Mouse (Mus musculus) stomach, postnatal 0 days (tissue): Measurements from ENCODE around the gene Map3k12. TPM values are rescaled to one million over a fixed set of nuclear protein-coding genes. Genes with fewer than 3 reads are reported as not detected.

ENCODE experiments used
- ATAC-seq: fragments of 200-750 bp; cut with Nextera tagmentation; 2 replicates; pipeline ENCODE4 v1.8.0; 2017; ENCODE audit not compliant: low FRiP score, low TSS enrichment
- DNase-seq: peaks from one replicate; pipeline ENCODE4 v3.0.0-alpha.2; 2016; ENCODE audit warnings: low spot score
- H3K27ac ChIP-seq: fragments of 300-500 bp; sonication (generic); replicated peaks from 2 replicates; pipeline ENCODE4 v1.5.1; 2014; ENCODE audit warnings: mild to moderate bottlenecking, control low read depth
- H3K27me3 ChIP-seq: fragments of 300-500 bp; sonication (generic); 2 replicates; pipeline ENCODE4 v1.6.1; 2014; ENCODE audit warnings: low read length; ENCODE audit not compliant: control insufficient read depth, insufficient read depth
- H3K36me3 ChIP-seq: fragments of 300-500 bp; sonication (generic); 2 replicates; pipeline ENCODE4 v1.6.1; 2014; ENCODE audit warnings: low read length, mixed read lengths; ENCODE audit not compliant: control insufficient read depth, insufficient read depth
- H3K4me1 ChIP-seq: fragments of 300-500 bp; sonication (generic); replicated peaks from 2 replicates; pipeline ENCODE4 v1.6.1; 2014; ENCODE audit warnings: antibody characterized with exemption; ENCODE audit not compliant: control insufficient read depth, insufficient read depth
- H3K4me2 ChIP-seq: fragments of 300-500 bp; sonication (generic); replicated peaks from 2 replicates; pipeline ENCODE4 v1.6.1; 2014; ENCODE audit warnings: low read depth, mild to moderate bottlenecking, control low read depth, moderate library complexity
- H3K4me3 ChIP-seq: fragments of 300-500 bp; sonication (generic); 2 replicates; pipeline ENCODE4 v1.5.1; 2014; ENCODE audit warnings: low read depth, low read length, control low read depth
- H3K9ac ChIP-seq: fragments of 300-500 bp; sonication (generic); 2 replicates; pipeline ENCODE4 v1.6.1; 2014; ENCODE audit warnings: mild to moderate bottlenecking, low read length, control low read depth, mixed read lengths
- H3K9me3 ChIP-seq: fragments of 300-500 bp; sonication (generic); 2 replicates; pipeline ENCODE4 v1.6.1; 2016; ENCODE audit warnings: low read length; ENCODE audit not compliant: control insufficient read depth
- CTCF ChIP-seq: IDR thresholded peaks from 2 replicates; pipeline ENCODE4 v1.5.1; 2016; ENCODE audit warnings: antibody characterized with exemption, low read depth, mild to moderate bottlenecking, moderate library complexity
- EP300 ChIP-seq: optimal IDR thresholded peaks from 2 replicates; pipeline ENCODE3; 2016; ENCODE audit warnings: antibody characterized with exemption
- WGBS: fragments of 180-500 bp; shearing (Covaris S2); extraction: QIAGEN DNeasy Blood & Tissue Kit; methylation state at CpG from one replicate; pipeline ENCODE4 v1.1.7; 2014; 5-methylcytosine and 5-hydroxymethylcytosine counted together
- polyA plus RNA-seq: library from polyadenylated mRNA; unstranded; fragments of >200 nt; fragmentation: Nextera tagmentation; extraction: Ambion mirVana; gene quantifications from 2 replicates; pipeline ENCODE4 v1.2.1, GENCODE M21; 2015

Gene Map3k12
- polyA plus RNA-seq: 3.3 and 3.9 TPM in 2 replicates

DNA sequence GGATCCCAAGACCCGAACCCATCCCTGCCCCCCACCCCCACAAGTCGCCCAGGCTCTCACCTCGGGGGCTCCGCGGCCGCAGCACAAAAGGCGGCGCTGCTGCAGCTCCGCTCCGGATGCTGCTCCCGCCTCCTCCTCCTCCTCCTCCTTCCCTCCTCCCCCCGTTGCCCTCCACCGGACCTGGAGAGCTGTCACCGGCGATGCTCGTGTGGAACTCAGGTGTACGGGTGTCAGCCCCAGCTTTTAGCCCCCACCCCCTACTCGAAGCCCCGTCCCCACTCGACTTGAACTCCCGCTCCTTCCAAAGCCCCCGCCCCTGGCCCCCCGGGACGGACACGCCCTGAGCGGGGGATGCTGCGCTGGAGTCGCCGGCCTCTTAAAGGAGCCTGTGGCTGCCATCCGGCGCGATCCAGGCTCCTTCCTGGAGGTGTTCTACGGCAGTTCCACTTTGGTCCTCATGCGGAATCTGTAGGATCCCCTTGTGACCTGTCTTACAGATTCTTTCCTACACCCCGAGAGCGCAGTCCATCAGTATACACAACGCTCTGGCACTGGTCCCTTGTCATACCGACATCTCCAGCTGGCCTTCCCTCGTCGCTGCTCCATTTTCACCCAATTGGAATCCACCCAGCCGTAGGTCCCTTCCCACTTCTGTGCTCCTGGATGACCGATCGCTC lies at the start of gene Map3k12:
TSS of gene Map3k12 (minus strand) at position 337 of the 677 bp plus-strand sequence.
- Histone ChIP-seq H3K4me3 (peak within 1 kb of the TSS; percentile 64), H3K36me3 (no peaks in the 10 kb centered on the region), H3K27ac (peak within 1 kb of the TSS; percentile 82), H3K4me1 (no peaks in the 10 kb centered on the region), H3K4me2 (peak within 1 kb of the TSS; percentile 91), H3K9me3 (no peaks in the 10 kb centered on the region), H3K27me3 (no peaks in the 10 kb centered on the region), H3K9ac (peak within 1 kb of the TSS; percentile 62)
- ATAC-seq: no peak
- TF ChIP-seq CTCF (peak; percentile 23; the same call in 1 of the 2 replicates), EP300 (no peak)
- under 1% methylated on average over 43 of the region's 43 CpGs for WGBS
- DNase-seq: peak; percentile 72

DNA sequence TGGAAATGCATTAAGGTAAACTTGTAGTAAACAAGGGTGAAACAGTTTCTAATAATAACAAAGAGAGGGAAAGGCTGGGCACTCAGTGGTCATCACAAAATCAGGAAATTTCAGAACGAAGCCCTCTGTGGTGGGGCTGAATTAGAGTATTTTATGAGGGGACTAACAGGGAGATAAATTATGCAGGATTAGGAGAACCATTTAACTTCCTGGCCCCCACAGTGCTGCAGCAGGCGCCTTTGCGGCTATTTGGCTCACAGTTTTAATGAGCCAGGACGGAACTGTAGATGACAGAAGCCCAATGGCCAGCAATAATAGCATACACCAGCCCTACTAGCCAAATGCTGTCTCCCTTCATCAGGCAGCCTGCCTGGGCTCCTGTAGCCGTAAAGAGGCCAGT lies 46.8 kb upstream of the Map3k12 start:
- 84% methylated on average over 5 of the region's 5 CpGs for WGBS

DNA sequence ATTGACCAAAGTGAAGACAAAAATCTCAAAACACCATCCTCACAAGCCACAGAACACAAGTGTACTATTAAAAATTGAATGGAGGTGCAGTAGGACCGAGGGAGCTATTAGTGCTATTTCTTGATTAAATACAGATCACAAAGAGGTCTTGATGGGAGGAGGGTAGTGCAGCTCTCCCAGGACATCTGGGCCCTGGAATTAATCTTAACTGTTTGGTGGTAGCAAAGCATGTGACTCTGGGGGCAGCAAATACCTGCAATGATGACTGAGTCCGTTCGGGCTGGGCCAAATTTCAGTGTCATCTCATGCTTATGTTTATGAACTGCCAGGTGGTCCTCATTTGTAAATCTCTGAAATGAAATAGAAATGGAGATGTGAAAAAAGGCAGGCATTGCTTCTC lies 46.2 kb upstream of the Map3k12 start:
- H3K27ac ChIP-seq: no peak overlapping the region
- no peak for TF ChIP-seq CTCF
- TF ChIP-seq EP300: no peak
- no peak overlapping the region for H3K9ac ChIP-seq
- WGBS: 78% methylated on average over 3 of the region's 3 CpGs
- no peak for ATAC-seq
- 0 out of 2 replicates have a peak, but pooled peaks cover 7% of the 10 kb centered on the region for H3K36me3 ChIP-seq
- no peaks in the 10 kb centered on the region for H3K27me3 ChIP-seq
- H3K4me3 ChIP-seq: no peak overlapping the region
- H3K9me3 ChIP-seq: no peaks in the 10 kb centered on the region
- H3K4me2 ChIP-seq: no peak overlapping the region
- no peaks in the 10 kb centered on the region for H3K4me1 ChIP-seq
- DNase-seq: no peak

More for the DNA sequence above, 46.8 kb upstream of the Map3k12 start:
- Histone ChIP-seq H3K27ac (no peak overlapping the region), H3K9me3 (no peaks in the 10 kb centered on the region), H3K9ac (no peak overlapping the region), H3K27me3 (no peaks in the 10 kb centered on the region), H3K4me2 (no peak overlapping the region), H3K4me1 (no peaks in the 10 kb centered on the region), H3K4me3 (no peak overlapping the region), H3K36me3 (0 out of 2 replicates have a peak, but pooled peaks cover 7% of the 10 kb centered on the region)
- ATAC-seq: no peak
- TF ChIP-seq CTCF: no peak
- no peak for TF ChIP-seq EP300
- no peak for DNase-seq

DNA sequence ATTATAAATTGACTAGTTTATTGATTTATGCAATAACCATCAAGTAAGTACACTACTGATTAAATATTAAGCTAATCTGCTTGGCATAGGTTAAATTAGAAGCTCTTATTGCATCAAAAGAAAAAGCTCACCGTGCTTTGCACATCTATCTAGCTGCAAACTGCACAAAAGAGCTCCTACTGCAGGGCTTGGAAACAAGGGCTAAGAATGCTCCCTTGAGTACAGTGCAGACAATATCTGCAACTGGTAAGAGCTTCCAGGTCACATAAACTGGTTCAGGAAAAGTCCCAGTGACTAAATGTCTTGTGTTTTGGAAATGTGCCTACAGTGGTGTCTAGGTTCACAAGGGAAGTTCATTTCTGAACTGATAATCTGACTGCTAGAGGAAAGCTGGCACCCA lies 45.6 kb upstream of the Map3k12 start:
- Histone ChIP-seq H3K4me2 (no peak overlapping the region), H3K27ac (no peak overlapping the region), H3K36me3 (0 out of 2 replicates have a peak, but pooled peaks cover 7% of the 10 kb centered on the region), H3K27me3 (no peaks in the 10 kb centered on the region), H3K9me3 (no peaks in the 10 kb centered on the region), H3K4me3 (no peak overlapping the region), H3K4me1 (no peaks in the 10 kb centered on the region), H3K9ac (no peak overlapping the region)
- DNase-seq (no peak), ATAC-seq (no peak)
- TF ChIP-seq CTCF: no peak
- no peak for TF ChIP-seq EP300
- 80% methylated on average over 1 of the region's 1 CpGs for WGBS

DNA sequence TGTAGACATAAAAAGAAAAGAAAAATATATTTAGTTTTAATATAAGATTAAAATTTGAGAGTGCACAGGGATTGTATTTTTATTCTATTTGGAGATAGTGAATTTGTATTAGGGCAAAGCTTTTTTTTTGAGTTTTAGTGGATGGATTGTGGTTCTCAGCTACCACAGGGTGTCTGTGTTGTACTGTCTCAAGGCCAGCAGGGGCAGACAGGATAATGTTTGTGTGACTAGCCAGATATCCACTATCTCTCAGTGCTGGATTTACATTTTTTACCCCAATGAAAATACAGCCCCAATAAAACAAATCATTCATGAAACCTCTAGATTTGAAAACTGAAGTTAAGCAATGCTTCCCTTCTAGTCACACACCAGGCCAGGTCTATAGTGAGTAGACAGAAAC lies 40.7 kb upstream of the Map3k12 start:
- peaks cover 16% of the 10 kb centered on the region for H3K36me3 ChIP-seq
- no peak overlapping the region for H3K27ac ChIP-seq
- no peak for DNase-seq
- no peak overlapping the region for H3K4me3 ChIP-seq
- no peak for ATAC-seq
- no peaks in the 10 kb centered on the region for H3K27me3 ChIP-seq
- no peaks in the 10 kb centered on the region for H3K4me1 ChIP-seq
- no peak overlapping the region for H3K4me2 ChIP-seq
- TF ChIP-seq EP300: no peak
- TF ChIP-seq CTCF: peak; percentile 59
- no peaks in the 10 kb centered on the region for H3K9me3 ChIP-seq
- H3K9ac ChIP-seq: no peak overlapping the region

DNA sequence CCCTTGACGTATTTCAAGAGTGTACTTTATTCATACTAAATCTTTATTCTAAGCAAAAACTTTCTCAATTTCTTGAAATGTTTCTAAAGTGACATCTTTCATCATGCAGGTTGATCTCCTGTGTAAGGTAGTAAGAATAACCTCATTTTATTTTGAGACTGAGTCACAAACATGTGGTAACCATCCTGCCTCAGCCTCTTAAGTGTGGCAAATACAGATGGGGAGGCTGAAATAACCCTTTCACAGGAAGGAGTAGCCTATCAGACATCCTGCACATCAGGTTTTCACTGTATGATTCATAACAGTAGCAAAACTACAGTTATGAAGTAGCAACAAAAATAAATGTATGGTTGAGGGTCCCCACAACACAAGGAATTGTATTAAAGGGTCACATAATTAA lies 38.7 kb upstream of the Map3k12 start:
- DNase-seq: no peak
- Histone ChIP-seq H3K27me3 (no peaks in the 10 kb centered on the region), H3K36me3 (peaks cover 19% of the 10 kb centered on the region), H3K9ac (no peak overlapping the region), H3K27ac (no peak overlapping the region), H3K9me3 (no peaks in the 10 kb centered on the region), H3K4me1 (no peaks in the 10 kb centered on the region), H3K4me2 (no peak overlapping the region), H3K4me3 (no peak overlapping the region)
- 81% methylated on average over 1 of the region's 1 CpGs for WGBS
- ATAC-seq: no peak
- TF ChIP-seq EP300 (no peak), CTCF (no peak)
